Mouse (Mus musculus): ENCODE data around the gene Fcgr1.

DNA sequence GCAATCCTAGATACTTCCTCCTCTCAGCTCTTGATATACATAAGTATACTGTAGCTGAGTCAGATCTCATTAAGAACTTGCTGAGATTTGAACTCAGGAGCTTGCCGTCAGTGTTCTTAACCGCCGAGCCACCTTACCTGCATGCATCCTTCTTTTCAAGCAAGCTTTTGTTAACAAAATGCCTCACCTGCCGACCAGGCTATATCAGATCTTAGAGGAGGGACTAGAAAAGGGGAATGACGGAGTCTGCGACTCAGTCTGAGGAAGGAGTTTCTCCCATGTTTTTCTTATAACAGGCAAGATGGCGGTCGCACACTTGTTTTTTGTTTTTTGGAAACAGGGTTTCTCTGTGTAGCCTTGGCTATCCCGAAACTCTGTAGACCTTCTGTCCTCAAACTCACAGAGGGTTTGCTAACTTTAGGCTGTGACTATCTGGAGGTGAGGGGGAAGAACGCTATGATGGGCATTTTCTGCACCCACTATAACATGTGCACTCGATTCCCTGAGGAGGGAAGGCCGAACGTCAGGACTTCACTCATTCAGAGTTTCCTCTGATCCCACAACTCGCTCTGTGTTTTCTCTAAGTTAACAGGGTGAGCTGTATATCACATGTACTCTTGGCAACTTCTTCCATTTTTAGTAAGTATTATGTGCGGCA, 35.1 kb upstream of the Fcgr1 start:
- TF ChIP-seq CTCF (conservative IDR thresholded peaks at IDR 0.05; ENCODE audit: insufficient read depth, insufficient read length, low read depth, low read length) (no peak), POLR2A (IDR thresholded peaks at IDR 0.05; ENCODE audit: low read depth, low read length) (no peak)

All from kidney, adult 2 months (tissue).